Mouse (Mus musculus): ENCODE data around the gene Lgals4.
A peak's percentile ranks its signal among the peaks of the same experiment; 100 is the strongest.

Lgals4 gene

DNA sequence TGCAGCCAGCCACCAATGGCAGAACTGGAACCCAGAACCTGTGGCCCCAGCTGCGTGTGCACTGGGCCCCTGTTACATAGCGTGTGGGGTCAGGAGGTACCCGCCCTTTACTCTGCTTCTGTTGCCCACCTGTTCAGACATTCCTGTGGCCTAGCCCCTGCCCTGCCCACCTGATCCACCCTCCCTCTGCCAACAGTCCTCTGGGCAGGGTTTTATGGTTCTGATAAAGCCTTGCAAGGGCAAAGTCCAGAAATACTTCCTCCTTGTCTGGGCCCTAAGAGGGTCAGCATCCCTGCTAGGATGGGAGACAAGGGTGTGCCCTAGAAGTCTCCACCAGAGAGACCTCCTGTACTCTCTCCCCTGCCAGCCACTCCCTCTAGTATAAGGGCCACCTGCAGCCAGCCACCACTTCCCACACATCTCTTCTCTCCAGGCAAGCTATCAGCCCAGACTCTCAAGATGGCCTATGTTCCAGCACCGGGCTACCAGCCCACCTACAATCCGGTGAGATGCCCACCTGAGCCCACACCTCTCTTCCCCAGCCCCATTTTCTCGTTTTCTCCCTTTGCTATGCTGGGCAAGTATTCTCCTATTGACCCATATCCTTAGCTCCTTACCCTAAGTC lies at the start of gene Lgals4:
Gene Lgals4, plus strand, starts transcription at position 132 of the 625 bp plus-strand sequence.
- no peak for DNase-seq (ENCODE audit: low spot score)

DNA sequence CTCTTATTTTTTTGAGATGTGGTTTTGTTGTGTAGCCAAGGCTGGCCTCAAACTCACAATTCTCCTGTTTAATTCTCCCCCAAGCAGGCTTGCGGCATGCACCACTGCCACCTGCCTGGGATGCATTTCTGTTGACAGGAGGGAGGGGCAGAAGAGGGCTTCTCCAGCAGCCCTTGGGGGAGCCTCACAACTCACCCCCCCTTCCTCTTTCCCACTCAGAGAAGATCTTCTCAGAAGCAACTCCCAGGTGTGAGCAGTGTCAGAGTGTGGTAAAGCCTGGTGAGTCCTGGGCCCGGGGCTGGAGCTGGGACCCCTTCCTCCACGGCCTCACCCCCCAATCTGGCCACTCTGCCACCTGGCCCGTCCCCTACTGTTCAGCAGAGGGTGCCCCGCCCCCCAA lies 48.5 kb upstream of the Lgals4 start:
- no peak for DNase-seq (ENCODE audit: low spot score)

DNA sequence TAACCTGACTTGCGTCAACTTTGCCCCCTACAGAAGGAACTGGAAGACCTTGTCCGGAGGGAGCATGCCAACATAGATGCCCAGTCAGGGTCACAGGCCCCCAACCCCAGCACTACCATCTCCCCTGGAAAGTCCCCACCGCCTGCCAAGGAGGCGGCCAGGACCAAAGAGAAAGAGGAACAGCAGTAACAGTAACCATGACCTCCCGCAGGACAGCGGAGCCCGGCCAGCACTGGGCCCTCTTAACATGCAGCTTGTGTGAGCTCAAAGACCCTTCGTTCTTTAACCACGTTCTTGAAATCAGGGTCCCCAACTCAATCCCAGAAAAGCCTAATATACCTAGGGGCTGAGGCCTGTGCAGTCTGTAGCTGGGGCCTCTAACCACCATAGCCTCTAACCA lies 45.8 kb upstream of the Lgals4 start:
- DNase-seq (ENCODE audit: low spot score): no peak

DNA sequence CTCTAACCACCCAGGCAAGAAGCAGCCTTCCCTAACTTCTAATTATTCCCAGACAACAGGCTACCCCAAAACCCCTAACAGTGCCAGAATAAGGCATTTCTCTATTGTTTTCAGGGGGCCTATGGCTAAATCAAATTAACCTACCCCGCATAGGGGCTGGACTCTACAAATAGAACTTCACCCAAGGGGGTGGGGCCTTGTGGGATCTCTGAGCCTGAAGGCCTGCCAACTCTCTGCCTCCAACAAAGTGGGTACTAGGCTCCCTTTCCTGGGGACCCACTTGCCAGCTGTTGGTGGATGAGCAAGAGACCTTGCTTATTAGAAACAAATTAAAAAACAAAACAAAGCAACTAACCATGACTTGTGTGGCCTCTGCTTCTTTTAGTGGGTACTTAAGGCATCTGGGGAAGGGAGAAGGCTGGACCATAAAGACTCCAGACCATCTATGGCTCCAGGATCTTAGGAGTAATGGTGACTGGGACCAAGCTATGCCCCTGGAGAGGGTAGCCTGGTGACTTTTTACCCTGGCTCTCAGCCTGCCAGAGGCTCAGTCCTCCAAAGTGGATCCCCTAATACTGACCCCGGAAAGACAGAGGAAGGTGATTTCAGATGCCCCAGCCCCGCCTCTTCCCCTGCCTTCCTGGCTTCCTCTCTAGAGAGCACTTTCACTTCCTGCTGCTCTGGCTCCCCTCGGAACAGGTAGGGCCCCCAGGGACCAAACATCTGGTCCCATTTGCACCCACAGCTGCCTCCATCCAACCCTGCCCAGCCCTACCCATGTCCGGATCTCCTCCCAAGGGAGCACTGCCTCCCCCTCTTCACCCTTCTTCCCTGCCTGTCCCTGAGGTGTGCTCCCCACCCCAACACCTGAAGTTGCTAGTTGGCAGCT lies 45.1 kb upstream of the Lgals4 start, which contains the start of gene Rinl:
Gene Rinl, plus strand, starts transcription at position 663 of the 889 bp plus-strand sequence.
- no peak for DNase-seq (ENCODE audit: low spot score)

DNA sequence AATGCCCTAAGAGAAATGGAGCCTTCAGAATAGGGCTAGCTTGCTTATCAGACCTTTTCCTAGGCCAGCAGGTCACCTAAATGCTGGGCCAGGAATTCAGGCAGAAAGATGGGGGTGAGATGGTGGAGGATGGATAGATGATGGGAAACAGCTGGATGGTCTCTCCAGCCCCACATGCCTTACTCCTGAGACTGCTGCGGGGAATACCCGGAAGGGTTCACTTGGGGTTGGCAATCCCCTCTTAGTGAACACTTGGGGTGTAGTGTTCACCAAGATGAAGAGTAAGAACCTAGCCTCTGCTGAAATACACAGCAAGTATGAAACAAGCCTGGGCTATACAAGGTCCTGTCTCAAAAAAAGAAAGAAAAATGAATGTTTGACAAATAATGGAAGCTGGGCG lies 44.4 kb upstream of the Lgals4 start:
- DNase-seq (ENCODE audit: low spot score): no peak

DNA sequence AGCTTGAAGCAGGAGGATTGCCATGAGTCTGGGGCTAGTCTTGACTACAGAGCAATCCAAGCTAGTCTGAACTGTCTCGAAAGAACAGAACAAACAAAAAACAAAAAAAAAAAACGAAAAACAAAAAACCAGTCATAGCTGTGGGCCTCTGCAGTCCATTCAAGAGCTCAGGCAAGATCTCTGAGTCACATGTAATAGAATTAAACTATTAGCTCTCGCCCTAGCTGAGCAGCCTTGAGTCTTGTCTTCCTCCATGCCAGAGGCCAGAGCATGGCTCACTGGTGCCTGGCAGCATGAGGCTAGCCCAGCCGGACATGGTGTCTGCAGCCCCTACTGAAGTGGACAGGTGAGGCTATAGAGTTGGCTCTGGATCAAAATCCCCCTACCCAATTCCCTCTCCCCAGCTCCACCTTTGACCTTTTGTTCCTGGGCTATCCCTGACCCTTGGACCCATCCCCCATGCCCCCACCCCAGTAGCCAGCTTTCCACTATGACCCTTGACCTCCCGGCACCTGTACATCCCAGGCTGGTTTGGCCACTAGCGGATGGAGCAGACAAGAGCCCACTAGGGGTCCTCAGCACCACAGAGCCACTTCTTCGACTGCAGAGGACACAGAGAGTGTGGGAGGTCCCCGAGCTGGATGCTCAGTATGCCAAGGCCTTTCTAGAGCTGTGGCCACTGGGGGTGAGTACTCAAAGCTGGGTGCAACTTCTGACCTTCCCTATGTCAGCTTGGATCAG lies 43.4 kb upstream of the Lgals4 start:
- DNase-seq (ENCODE audit: low spot score): no peak

DNA sequence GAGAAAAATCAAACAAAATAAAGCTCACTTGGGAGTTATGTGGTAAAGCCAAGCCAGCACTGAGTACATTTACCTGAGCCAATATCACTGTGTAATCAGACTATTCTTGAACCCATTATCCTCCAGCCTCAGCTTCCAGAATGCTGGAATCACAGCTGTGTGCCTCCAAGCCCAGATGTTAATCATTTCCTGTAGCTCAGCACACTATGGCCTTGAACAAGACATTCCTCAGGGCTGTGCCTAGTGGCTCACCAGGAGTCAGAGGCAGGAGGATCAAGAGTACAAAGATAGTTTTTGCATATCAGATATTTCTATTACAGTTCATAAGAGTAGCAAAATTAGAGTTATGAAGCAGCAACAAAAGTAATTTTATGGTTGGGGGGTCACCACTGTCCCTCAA lies 41.9 kb upstream of the Lgals4 start:
- DNase-seq (ENCODE audit: low spot score): no peak

DNA sequence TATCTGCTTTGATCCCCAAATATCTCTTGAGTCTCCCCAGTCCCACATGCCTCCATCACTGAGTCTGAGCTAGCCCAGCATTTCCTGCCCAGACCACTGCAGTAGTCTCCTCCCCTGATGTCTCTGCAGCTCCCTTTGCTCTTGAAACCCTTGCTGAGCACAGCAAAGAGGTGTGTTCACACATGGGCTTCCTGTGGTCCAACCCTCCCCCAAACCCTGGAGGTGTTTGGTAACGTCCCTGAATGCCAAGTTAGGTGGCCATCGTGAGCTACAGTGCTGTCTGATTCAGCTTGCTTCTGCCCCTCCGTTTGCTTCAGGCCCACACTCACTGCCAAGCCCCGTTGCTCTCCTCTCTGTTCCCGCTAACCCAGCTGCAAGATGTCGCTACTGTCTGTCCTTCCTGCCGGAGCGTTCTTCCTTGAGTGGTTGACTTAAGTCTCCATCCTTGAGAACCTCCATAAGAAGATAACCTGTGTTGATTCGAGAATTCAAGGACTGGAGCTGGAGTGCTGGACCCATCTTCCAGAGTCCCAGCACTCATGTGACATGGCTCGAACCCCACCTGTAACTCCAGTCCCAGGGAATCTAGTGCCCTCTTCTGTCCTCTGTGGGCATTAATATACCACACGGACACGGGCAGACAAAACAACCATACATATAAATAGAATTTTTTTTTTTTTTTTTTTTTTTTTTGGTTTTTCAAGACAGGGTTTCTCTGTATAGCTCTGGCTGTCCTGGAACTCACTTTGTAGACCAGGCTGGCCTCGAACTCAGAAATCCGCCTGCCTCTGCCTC lies 41.1 kb upstream of the Lgals4 start:
- no peak for DNase-seq (ENCODE audit: low spot score)

DNA sequence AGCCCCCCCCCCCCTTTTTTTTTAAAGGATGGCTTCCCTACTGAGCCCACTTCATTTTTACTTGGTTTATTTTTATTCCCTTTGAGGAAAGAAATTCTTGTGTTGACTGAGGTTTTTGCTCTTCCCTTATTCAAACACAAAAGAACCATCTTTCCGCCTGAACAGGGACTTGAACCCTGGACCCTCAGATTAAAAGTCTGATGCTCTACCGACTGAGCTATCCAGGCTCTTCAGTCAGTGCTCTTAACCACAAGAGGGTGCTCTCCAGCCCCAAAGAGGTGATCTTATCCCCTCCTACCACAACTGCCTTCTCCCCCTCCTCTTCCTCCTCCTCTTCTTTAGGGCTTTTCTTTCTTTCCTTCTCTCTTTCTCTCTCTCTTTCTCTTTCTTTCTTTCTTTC lies 39.8 kb upstream of the Lgals4 start:
- no peak for DNase-seq (ENCODE audit: low spot score)

DNA sequence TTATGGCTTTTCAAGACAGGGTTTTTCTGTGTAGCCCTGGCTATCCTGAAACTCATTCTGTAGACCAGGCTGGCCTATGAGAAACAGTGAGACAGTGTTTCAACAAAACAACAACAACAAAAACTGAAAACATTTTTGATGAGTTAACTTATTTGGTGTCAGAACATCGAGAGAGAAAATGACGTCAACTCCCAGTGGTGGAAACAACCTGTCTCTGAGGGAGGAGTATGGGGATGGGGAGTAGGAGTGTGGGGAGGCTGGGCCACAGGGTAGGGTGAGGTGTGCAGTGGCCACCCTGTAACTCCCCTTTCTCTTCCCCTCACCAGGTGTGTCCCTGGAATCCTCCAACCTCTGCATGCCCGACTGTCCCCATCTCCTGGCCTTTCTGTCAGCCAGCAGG lies 39.2 kb upstream of the Lgals4 start:
- no peak for DNase-seq (ENCODE audit: low spot score)

DNA sequence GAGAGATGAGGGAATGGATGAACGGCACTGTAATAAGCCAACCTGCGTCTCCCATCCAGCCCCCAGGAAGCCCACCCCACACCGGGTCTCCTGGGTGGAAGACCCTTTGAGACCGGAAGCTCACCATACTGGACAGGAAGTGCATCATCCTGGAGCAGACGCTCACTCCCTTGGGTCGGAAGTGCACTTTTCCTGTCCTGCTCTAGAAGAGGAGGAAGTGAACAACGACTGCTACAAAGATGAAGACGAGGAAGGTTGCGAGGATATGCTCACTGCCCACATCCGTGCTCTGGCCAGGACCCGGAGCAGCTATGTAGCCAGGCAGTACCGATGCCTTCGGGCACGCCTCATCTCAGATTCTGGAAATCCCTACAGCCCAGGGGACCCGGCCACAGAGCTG lies 37.8 kb upstream of the Lgals4 start:
- no peak for DNase-seq (ENCODE audit: low spot score)

DNA sequence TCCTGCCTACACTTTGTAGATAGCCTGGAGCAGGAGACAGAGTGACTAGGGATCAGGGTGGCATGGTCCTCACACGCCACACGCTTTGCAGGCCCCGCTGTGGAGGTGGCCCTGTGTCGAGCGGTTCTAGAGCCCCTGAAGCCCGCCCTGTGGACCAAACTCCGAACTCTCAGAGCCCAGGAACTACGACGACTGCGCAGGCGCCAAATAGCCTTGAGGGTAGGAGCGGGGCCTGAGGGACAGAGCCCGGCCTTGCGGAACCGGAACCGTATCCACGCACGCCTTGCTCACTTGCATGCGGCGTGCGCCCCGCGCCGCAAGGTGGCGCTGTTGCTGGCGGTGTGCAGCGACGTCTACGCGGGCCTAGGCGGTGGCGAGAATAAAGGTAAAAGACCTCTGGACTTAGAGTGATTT lies 37.1 kb upstream of the Lgals4 start:
- peak; percentile 83 for DNase-seq (ENCODE audit: low spot score)

DNA sequence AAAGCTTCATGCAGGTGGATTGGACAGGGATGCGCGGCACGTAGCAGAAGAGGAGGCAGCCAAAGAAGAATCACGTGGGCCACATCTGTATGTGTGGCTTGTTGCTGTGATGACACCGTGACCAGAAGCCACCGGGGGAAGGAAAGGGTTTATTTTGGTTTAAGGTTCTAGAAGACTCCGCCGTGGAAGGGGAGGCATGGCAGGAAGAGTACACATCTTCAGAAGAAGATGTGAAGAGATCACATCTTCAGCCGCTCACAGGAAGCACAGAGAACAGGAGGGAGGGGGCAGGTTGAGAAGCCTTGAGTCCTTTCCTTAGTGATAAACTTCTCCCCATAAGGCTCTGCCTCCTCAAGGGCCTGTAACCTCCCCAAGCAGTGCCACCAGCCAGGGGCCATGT lies 33.7 kb upstream of the Lgals4 start:
- no peak for DNase-seq (ENCODE audit: low spot score)

DNA sequence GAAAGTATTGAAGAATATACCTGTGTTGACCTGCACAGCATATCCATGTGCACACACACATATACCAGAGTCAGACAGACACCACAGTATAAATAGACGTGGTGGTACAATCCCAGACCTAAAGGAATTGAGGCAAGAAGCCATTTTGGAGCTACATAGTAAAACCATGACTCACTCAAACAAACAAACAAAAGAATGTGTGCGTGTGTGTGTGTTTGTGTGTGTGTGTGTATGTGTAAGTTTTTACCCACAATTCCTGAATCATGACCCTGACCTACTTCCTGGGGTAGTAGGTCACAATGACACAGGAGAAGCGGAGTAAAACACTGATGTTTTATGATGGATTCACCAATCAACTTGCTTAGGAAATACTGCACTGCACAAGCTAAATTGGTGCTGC lies 32.2 kb upstream of the Lgals4 start:
- no peak for DNase-seq (ENCODE audit: low spot score)

DNA sequence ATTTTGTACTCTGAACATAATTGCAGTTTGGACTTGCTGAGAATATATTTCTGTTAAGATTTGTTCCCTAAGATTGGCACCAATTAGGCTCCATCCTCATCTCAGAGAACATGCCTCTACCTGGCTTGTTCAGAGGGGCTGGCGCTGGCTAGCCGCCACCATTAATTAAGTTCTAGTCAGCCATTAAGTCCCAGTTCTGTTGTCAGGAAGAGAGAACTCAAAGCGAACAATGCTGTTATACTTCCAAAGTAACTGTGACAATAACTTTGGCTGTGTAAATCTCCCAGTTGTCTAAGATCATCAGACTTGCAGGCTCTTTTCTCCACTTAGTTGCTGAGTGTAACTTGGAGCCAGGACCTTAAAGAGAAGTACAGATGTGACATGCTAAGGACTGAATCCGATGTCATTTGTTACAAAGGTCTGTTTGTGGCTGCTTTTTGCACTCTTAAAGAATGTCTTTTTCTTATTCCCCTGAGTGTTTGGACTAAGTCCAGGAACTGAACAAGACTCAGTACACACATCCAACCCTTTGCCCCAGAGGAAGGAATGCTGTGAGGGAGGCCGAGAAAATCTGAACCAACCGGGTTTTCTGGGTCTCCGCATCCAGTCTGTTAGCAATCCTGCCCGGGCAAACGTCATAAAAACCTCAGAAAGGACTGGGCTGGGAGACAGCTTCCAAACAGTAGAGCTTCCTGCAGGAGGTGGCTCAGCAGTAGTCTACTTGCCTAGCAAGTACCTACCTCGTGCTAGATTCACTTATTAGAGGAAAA lies 31.6 kb upstream of the Lgals4 start:
- no peak for DNase-seq (ENCODE audit: low spot score)

DNA sequence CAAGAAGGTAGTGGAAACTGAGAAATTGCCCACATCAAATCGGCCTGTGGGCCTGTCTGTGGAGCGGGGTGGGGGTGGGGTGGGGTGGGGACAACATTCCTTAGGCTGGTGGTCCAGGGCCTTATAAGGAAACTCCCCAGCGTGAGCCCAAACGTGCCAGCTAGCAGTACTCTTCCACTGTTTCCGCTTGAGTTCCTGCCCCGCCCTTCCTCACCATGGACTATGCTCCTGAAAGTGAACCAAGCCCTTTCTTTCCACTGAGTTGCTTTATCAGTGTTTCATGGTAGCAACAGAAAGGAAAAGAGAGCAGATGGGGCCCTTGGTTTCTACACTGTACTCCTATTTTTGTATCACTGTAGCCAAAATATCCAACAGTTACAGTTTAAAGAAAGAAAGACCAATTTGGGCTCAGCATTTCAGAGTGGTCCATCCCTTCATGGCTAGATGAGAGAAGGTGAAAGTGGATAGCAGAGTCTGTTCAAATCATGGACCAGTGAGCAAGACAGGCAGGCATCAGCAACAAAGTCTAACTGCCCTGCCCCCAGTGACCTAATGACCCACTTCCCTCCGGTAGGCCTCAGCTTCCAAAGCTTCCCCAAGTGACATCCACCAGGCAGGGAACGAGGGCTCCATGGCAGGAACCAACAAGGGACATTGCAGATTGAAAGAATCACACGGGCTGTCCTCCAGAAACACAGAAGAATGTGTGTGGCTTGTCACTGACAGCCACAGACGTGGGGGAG lies 30.6 kb upstream of the Lgals4 start:
- DNase-seq (ENCODE audit: low spot score): no peak

DNA sequence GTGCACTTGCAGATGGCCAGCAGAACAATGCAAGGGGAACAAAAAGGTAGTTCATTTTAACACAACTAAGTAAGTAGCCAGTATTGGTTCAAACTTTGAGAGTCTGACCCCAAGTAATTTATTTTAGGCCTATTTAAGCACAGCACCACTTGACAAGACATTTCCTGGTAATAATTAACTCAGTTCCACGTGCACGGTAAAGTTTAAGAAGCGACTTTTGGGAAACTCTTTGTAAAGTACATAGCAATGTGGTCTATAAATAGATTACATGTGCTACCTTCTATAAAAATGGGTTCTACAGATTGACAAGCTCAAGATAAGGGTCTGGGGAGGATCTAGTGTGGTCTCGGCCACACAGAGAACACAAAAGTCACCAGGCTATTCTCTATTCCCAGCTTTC lies 29.9 kb upstream of the Lgals4 start:
- no peak for DNase-seq (ENCODE audit: low spot score)

DNA sequence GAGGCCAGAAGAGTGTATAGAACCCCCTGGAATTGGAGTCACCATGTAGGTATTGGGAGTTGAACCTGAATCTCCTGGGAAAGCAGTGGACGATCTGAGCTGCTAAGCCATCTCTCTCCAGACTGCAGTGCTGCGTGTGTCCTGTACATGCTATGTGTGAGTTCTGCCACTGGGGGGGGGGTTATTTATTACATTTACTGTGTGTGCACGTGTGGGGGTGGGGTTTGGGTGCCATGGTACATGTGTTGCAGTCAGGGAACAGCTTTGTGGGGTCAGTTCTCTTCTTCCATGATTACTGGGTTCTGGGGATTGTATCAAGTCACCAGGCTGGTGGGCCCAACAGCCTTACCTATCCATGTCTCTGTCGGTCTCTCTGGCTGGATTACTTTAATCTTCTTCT lies 26.8 kb upstream of the Lgals4 start:
- no peak for DNase-seq (ENCODE audit: low spot score)

DNA sequence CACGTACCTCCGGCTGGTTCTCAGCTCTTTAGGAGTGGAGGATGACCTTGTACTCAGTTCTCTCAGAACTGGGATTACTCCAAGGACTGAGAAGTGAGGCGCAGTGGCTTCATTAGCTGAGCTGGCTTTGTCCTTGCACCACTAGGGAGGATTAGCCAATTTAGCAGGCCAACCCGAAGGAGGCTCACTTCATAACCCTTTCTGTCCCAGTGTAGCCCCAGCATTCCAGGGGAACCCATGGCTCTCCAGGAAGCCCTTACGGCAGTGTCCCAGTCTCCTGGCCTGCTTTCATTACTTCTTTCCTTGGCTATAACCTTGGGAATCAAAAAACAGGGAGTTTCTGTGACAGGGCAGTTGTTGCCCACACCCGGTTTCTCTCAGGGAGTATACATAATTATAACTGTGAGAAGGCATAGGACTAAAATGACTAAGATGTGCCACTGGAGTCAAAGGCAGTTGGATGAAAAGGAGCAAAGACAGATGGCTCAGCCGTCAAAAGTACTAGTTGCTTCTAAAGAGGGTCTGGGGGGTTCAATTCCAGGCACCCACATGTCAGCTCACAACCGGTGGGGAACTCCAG lies 25.9 kb upstream of the Lgals4 start:
- DNase-seq (ENCODE audit: low spot score): no peak

Data from layer of hippocampus, adult 11-12 months (tissue).